ENCODE assay signal across 10 mouse cellular contexts in the genomic region with DNA sequence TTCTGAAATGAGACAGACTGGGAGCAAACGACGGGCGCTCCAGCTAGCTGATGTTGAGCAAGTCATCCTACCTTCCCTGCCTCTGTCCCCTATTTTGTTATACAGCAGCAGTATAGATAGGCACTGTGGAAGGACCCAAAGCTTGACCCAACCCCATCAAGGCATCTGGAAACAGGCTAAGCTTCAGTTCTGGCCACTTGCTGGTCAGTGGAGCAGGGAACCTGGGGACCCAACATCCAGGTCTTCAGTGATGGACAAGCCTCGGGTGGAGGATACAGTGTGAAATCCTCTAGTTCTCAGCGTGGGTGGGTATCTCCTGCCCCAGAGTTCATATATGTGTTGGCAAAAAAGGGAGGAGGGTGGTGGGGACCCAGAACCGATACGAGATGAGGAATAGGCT. TPM values are rescaled to one million over a fixed set of nuclear protein-coding genes. Genes with fewer than 3 reads are reported as not detected.
DNase-seq lines count a peak whose midpoint lies in the region; ATAC-seq and TF ChIP-seq lines count a peak whose summit lies in the region.
"Had no signal": no experiment of that assay in that cellular context is flagged by ENCODE, and none has a peak within 500 bp of the region (broad histone marks: within the 10 kb centered on the region; RNA-seq: fewer than 3 reads in every experiment).

No protein-coding gene starts in this region.

- no peak for DNase-seq in heart, postnatal 14 days
- no peak for DNase-seq in midbrain, embryonic 14.5 days
- DNase-seq in testis, postnatal 10 days (ENCODE audit: low spot score): no peak
- no peak for DNase-seq in testis, postnatal 14 days (ENCODE audit: low spot score)
- no peak for DNase-seq in spleen, postnatal 14 days (ENCODE audit: low spot score in 2 of 2)

- 0 out of 2 replicates have a peak, but pooled peaks cover 7% of the 10 kb centered on the region for H3K4me1 ChIP-seq in heart, embryonic 11.5 days (ENCODE audit: control insufficient read depth, insufficient read depth, low read length)
- peaks cover 5% of the 10 kb centered on the region for H3K4me1 ChIP-seq in cortical plate, adult 2 months (ENCODE audit: control insufficient read depth, insufficient read depth, low read length)
- peaks cover 17% of the 10 kb centered on the region for H3K4me1 ChIP-seq in hindbrain, embryonic 16.5 days (ENCODE audit: control insufficient read depth, insufficient read depth, low read depth, low read length)
- peaks cover 11% of the 10 kb centered on the region for H3K4me1 ChIP-seq in midbrain, embryonic 14.5 days (ENCODE audit: control insufficient read depth, insufficient read depth, low read length)

- ATAC-seq in heart, embryonic 11.5 days (replicated peaks; ENCODE audit: insufficient number of reproducible peaks, low FRiP score, low TSS enrichment): no peak
- ATAC-seq in hindbrain, embryonic 16.5 days: no peak
- no peak; the same call in 1 of the 2 replicates for ATAC-seq in midbrain, embryonic 14.5 days (ENCODE audit: low FRiP score, low TSS enrichment)

- H3K27ac ChIP-seq in heart, embryonic 11.5 days (ENCODE audit: low read depth, low read length): no peak overlapping the region
- H3K27ac ChIP-seq in cortical plate, adult 2 months (ENCODE audit: insufficient read depth, low read length): 0 out of 2 replicates have a peak overlapping the region, but pooled peaks have one; percentile 64
- H3K27ac ChIP-seq in hindbrain, embryonic 16.5 days (ENCODE audit: low read depth, low read length): no peak overlapping the region
- no peak overlapping the region for H3K27ac ChIP-seq in midbrain, embryonic 14.5 days (replicated peaks; ENCODE audit: low read depth, low read length)

- peak overlapping the region; percentile 61 for H3K4me3 ChIP-seq in heart, embryonic 11.5 days (ENCODE audit: low read depth, low read length)
- H3K4me3 ChIP-seq in cortical plate, adult 2 months (ENCODE audit: insufficient read depth, low read length): peak overlapping the region; percentile 49
- peak overlapping the region; percentile 63 for H3K4me3 ChIP-seq in hindbrain, embryonic 16.5 days (ENCODE audit: low read length)
- H3K4me3 ChIP-seq in midbrain, embryonic 14.5 days (replicated peaks; ENCODE audit: low read depth, low read length): peak overlapping the region; percentile 49

- H3K4me2 ChIP-seq in heart, embryonic 11.5 days: peak overlapping the region; percentile 98
- peak overlapping the region; percentile 100 for H3K4me2 ChIP-seq in hindbrain, embryonic 16.5 days (ENCODE audit: low read length)
- peak overlapping the region; percentile 96 for H3K4me2 ChIP-seq in midbrain, embryonic 14.5 days (ENCODE audit: low read length)

- no peak for TF ChIP-seq CTCF in cortical plate, adult 2 months (IDR thresholded peaks at IDR 0.05; ENCODE audit: extremely low read depth, insufficient read depth, low read length)

- peaks cover 56% of the 10 kb centered on the region for H3K27me3 ChIP-seq in heart, embryonic 11.5 days (ENCODE audit: control insufficient read depth, insufficient read depth, low read length)
- H3K27me3 ChIP-seq in hindbrain, embryonic 16.5 days (replicated peaks; ENCODE audit: control insufficient read depth, insufficient read depth, low read length): peaks cover 33% of the 10 kb centered on the region
- H3K27me3 ChIP-seq in midbrain, embryonic 14.5 days (ENCODE audit: control insufficient read depth, insufficient read depth, low read length): peaks cover 49% of the 10 kb centered on the region

- intact Hi-C loops in heart, postnatal 14 days (cut with DNase I): no loop called here

- H3K9me3 ChIP-seq in heart, embryonic 11.5 days (replicated peaks; ENCODE audit: control insufficient read depth, low read length): no peaks in the 10 kb centered on the region
- no peaks in the 10 kb centered on the region for H3K9me3 ChIP-seq in hindbrain, embryonic 16.5 days (ENCODE audit: control insufficient read depth, low read length)
- no peaks in the 10 kb centered on the region for H3K9me3 ChIP-seq in midbrain, embryonic 14.5 days (ENCODE audit: control insufficient read depth, low read length)

- 33% methylated on average over 7 of the region's 7 CpGs for WGBS in heart, embryonic 11.5 days (ENCODE audit: insufficient replicate concordance)
- 40% methylated on average over 7 of the region's 7 CpGs for WGBS in hindbrain, embryonic 16.5 days
- WGBS in midbrain, embryonic 14.5 days: 38% methylated on average over 7 of the region's 7 CpGs

- H3K9ac ChIP-seq in heart, embryonic 11.5 days (ENCODE audit: low read depth, low read length): no peak overlapping the region
- H3K9ac ChIP-seq in hindbrain, embryonic 16.5 days (ENCODE audit: low read depth, low read length): peak overlapping the region; percentile 65
- H3K9ac ChIP-seq in midbrain, embryonic 14.5 days (replicated peaks; ENCODE audit: low read length): peak overlapping the region; percentile 45; the same call in 1 of the 2 replicates

- H3K36me3 ChIP-seq in heart, embryonic 11.5 days (ENCODE audit: control insufficient read depth, insufficient read depth, low read length): no peaks in the 10 kb centered on the region
- H3K36me3 ChIP-seq in hindbrain, embryonic 16.5 days (ENCODE audit: control insufficient read depth, insufficient read depth, low read length): no peaks in the 10 kb centered on the region
- no peaks in the 10 kb centered on the region for H3K36me3 ChIP-seq in midbrain, embryonic 14.5 days (ENCODE audit: control insufficient read depth, insufficient read depth, low read length)

- no peak for TF ChIP-seq POLR2A in cortical plate, adult 2 months (IDR thresholded peaks at IDR 0.05; ENCODE audit: extremely low read depth, insufficient read depth, low read length)

RNA-seq across cellular contexts. Expression of gene Car7, which starts 5.7 kb away (rescaled TPM):
- polyA plus RNA-seq in heart, embryonic 11.5 days (2014; fragmentation: Nextera tagmentation; extraction: Ambion mirVana): 0.34 and 0.68 TPM in 2 replicates
- 1 to 10 TPM; 4.8 to 4.9 TPM for total RNA-seq in heart, postnatal 14 days (2021)
- 48.6 and 59.8 TPM in 2 replicates for polyA plus RNA-seq in cortical plate, adult 2 months (2012; rRNA removed)
- 3.5 and 4.9 TPM in 2 replicates for polyA plus RNA-seq in hindbrain, embryonic 16.5 days (2015; fragmentation: Nextera tagmentation; extraction: Ambion mirVana)
- polyA plus RNA-seq in midbrain, embryonic 14.5 days (2014; fragmentation: Nextera tagmentation; extraction: Ambion mirVana): 2.7 and 3.6 TPM in 2 replicates
- polyA plus RNA-seq: erythroblast, embryonic 14.5 days had no signal

RNA-seq across cellular contexts. Expression of gene Nae1, which starts 5.8 kb away (rescaled TPM):
- 78.1 and 88.6 TPM in 2 replicates for polyA plus RNA-seq in heart, embryonic 11.5 days (2014; fragmentation: Nextera tagmentation; extraction: Ambion mirVana)
- total RNA-seq in heart, postnatal 14 days (2021): 10 to 100 TPM; 28.3 to 30.0 TPM
- 75.4 and 76.2 TPM in 2 replicates for polyA plus RNA-seq in cortical plate, adult 2 months (2012; rRNA removed)
- polyA plus RNA-seq in hindbrain, embryonic 16.5 days (2015; fragmentation: Nextera tagmentation; extraction: Ambion mirVana): 104 and 108 TPM in 2 replicates
- 113 and 122 TPM in 2 replicates for polyA plus RNA-seq in midbrain, embryonic 14.5 days (2014; fragmentation: Nextera tagmentation; extraction: Ambion mirVana)

RNA-seq across cellular contexts. Expression of gene Terb1, which starts 30.5 kb away (rescaled TPM):
- polyA plus RNA-seq in heart, embryonic 11.5 days (2014; fragmentation: Nextera tagmentation; extraction: Ambion mirVana): 0.39 TPM in 1 of 2 replicates, not detected in the other
- not detected for total RNA-seq in heart, postnatal 14 days (2021)
- polyA plus RNA-seq in cortical plate, adult 2 months (2012; rRNA removed): 0.69 and 1.2 TPM in 2 replicates
- polyA plus RNA-seq in hindbrain, embryonic 16.5 days (2015; fragmentation: Nextera tagmentation; extraction: Ambion mirVana): 0.70 and 0.90 TPM in 2 replicates
- 0.38 and 0.53 TPM in 2 replicates for polyA plus RNA-seq in midbrain, embryonic 14.5 days (2014; fragmentation: Nextera tagmentation; extraction: Ambion mirVana)
- total RNA-seq: adrenal gland, postnatal 14 days had no signal
- polyA plus RNA-seq: erythroblast, embryonic 14.5 days had no signal

RNA-seq across cellular contexts. Expression of gene Pdp2, which starts 51.0 kb away (rescaled TPM):
- polyA plus RNA-seq in heart, embryonic 11.5 days (2014; fragmentation: Nextera tagmentation; extraction: Ambion mirVana): 9.5 and 10.2 TPM in 2 replicates
- 10 to 100 TPM; 17.0 to 18.2 TPM for total RNA-seq in heart, postnatal 14 days (2021)
- 4.7 and 5.1 TPM in 2 replicates for polyA plus RNA-seq in cortical plate, adult 2 months (2012; rRNA removed)
- polyA plus RNA-seq in hindbrain, embryonic 16.5 days (2015; fragmentation: Nextera tagmentation; extraction: Ambion mirVana): 20.1 and 20.5 TPM in 2 replicates
- polyA plus RNA-seq in midbrain, embryonic 14.5 days (2014; fragmentation: Nextera tagmentation; extraction: Ambion mirVana): 17.2 and 18.2 TPM in 2 replicates
